Mouse (Mus musculus) ovary, adult 18-20 months (tissue): ENCODE measurements around the gene Asb11.

Source experiments
- DNase-seq: peaks from one replicate; pipeline ENCODE4 v3.0.0; 2022; ENCODE audit warnings: low spot score, mixed read lengths

Asb11 gene

GRCm38 (mm10) chrX:164436709-164437108 lies at the start of gene Asb11:
Gene Asb11, plus strand, starts transcription at chrX:164436994.
- no peak for DNase-seq

DNA sequence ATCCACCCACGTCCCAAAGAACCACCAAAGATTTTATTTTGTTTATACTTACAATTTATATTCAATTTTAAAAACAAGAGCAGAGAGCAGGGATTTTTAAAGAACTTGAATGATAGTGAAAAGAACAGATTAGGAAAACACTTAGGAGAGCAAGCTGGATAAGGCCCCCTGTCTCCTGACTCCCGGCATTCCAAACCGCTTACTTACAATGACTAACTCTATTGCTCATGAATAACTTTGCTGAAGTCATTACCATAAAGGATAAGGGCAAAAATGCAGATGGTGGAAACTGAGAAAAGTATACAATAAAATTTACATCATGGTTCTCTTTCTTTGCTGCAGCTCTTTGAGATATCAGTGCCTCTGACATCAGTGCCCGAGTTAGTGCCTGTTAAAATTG lies 42.7 kb upstream of the Asb11 start:
- DNase-seq, result no peak

GRCm38 (mm10) chrX:164398456-164398855 lies 38.3 kb upstream of the Asb11 start:
- no peak for DNase-seq

DNA sequence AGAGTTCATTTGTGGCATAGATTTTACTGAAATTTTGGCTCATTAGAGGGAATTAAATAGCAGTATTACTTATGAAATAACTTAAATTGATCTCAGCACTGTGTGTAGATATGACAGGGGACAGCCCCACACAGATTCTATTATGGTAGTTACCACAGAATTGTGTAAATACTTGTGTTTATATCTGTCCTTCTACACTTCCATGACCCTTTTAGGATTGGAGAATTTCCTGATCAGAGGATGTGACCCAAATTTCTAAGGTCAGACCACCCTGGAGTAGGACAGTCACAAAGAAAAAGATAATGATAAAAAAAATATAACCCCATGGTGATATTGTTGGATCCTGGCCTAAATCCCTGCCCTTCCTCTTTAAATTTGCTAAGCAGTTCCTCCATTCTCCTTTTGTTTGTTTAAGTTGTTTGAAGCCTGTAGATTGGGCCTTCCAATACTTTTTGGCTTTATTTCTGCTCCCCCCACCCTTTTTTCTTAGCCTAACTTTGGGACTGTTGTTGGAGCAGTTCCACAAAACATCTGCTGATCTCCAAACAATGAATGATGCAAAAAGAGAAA lies 31.6 kb upstream of the Asb11 start:
- no peak for DNase-seq

DNA sequence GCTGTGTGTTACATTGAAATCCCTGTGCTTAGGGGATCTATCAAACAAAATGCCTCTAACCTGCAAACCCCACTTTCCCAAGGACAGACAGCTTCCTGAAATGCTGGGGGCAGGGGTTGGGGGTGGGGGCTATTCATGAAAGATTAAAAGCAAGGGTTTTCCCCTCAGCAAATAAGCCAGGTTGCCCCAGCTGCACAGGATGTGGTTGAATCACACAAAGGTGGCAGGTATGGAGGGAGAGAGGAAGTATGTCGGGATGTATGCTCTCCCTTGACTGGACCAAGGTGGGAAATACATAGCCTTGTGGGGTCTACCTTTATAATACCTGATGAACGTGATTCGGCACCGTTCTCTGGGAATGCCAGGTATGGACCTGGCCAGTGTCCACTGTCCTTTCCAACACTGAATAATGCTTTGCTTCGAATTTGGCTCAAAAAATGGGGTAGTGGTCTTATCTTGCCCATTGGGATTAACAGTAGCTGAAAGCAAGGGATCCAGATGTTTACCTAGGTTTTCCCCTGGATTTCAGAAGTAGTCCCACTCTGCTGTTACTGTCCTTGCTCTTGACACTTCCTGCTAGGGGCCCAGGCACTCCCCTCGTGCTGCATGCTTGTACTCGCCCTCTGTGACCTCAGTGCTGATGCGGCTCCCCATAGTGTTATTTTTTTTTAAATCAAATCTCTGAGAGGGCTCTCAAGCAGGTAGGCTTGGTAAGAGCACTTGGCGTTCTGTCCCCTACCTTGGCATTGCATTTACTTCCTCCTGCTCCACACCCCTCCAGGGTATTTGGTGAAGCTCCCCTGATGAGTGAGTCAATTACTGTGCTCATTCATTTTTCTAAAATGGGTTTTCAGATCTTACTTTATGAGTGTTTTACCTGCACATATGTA lies 30.4 kb upstream of the Asb11 start:
- DNase-seq, result no peak

GRCm38 (mm10) chrX:164408301-164408927 lies 28.4 kb upstream of the Asb11 start:
- DNase-seq, result no peak

GRCm38 (mm10) chrX:164410562-164410961 lies 26.2 kb upstream of the Asb11 start:
- DNase-seq, result no peak

GRCm38 (mm10) chrX:164416803-164417202 lies 20.0 kb upstream of the Asb11 start:
- DNase-seq, result no peak

DNA sequence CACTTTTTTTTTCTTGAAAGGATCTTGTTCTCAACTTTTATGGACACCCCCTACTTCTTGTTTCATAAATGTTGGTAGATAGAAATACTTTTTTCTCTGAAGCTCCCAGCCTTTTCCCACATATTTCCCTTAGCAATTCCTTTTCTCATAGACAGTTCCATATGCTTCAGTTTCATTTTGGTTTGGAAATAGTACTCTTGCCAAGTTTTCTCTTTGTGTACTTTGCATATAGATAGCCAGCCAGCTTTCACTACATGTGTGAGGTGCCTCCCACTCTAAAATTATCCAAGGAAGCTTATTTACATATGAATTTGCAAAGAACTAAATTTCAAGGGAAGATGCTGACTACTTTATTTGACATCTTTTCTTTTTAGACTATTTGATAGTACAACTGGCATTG lies 18.8 kb upstream of the Asb11 start:
- DNase-seq, result no peak

DNA sequence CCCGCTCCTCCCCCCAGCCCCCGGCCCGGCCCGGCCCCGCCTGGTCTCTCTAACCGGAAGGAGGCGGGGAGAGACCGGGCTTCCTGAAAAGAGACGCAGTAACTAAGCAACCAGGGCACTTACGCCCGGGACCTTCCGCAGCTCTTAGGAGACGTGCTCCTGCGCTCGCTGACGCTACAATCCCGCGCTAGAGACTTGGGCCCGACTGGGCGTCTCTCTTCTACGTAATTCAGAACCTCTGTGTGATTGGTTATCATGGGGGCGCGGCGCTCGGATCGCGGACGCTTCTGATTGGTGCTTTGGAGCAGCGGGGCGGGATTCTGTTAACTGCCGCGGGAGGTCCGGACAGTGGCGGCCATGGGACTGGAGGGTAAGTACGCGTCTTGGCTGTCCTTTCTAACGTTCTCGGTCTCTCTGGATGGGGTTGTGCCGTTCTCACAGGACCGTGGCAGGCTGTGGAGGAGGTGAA lies 17.3 kb upstream of the Asb11 start, which contains the start of gene Piga:
Gene Piga, plus strand, starts transcription at position 317 of the 469 bp plus-strand sequence.
- peak; percentile 94 for DNase-seq

GRCm38 (mm10) chrX:164419955-164420354 lies 16.8 kb upstream of the Asb11 start:
- no peak for DNase-seq

- DNase-seq, result no peak
Observed at GRCm38 (mm10) chrX:164420518-164420917, 16.3 kb upstream of the Asb11 start.

GRCm38 (mm10) chrX:164424821-164425220 lies 12.0 kb upstream of the Asb11 start:
- no peak for DNase-seq

DNA sequence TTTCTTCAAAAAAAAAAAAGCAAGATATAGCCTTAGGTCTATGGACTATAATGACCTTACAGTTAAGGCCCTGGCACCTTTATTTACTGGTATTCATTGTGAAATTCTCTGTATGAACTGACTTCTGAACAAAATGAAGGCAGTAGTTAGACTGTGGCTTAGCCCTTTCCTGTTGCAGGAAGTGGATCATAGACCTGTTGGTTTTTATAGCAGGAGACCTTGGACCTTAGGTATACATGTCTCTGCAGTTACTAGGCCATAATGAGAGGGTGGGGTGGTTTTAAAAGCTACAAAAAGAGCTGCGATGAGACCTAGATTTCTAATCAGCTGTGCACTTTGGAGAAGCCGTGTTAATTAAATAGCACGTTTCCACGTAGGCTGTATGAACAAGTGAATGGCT lies 9.5 kb upstream of the Asb11 start:
- DNase-seq, result no peak

DNA sequence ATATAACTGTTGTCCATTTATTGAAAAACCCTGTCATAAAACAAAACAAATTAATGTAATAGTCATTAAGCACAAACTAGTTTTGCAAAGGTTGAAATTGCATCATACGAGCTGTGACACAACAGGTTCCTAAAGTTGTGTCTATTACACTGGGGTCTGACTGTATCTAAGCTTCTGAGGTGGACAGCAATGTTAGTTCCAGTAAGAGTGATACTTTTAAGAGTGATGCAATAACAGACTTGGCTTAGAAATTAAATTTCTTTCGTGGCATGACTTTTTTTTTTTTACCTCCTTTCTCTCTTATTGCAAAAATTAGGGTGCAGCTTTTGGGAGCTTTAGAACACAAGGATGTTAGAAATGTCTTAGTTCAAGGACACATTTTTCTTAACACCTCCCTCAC lies 8.6 kb upstream of the Asb11 start:
- no peak for DNase-seq

DNA sequence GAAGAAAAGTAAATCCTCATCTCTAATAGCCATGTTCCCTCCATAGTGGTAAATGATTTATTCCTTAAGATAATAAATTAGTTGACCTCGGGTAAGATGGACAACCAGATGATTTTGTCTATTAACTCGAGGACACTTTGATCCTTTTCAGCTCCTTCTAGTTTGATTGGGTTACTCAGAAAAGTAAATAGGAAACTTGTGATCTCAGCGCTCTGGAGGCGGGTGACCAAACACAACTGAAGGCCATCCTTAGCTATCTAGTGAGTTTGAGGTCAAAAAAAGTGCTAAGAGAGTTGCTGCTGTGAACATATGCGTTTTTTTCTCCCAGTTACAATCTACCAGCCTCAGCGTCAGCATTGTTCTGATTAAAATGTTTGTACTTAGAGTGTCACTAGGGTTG lies 6.2 kb upstream of the Asb11 start:
- DNase-seq, result no peak

DNA sequence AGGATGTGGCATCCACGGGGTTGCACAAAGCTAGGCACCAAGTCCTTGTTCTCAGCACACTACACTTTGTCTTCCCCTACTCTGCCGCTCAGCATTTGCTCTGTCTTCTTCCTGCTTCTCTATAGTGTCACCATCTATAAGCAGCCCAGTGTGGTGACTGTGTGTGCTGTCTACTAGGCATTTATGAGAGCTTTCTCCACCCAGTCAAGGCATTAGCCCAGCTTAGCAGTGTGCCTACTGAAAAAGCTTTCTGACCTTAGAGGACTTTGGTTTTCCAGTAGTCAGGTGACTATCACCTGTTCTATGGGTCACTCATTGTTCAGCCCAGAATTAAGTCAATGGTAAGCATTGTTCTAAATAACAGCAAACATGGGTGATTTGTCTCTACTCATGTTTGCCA lies 5.7 kb upstream of the Asb11 start:
- no peak for DNase-seq

GRCm38 (mm10) chrX:164431541-164431940 lies 5.3 kb upstream of the Asb11 start:
- DNase-seq, result no peak

GRCm38 (mm10) chrX:164432682-164433081 lies 4.1 kb upstream of the Asb11 start:
- no peak for DNase-seq

- DNase-seq, result no peak
Observed at GRCm38 (mm10) chrX:164439462-164439861, 2.7 kb downstream of the Asb11 start.

DNA sequence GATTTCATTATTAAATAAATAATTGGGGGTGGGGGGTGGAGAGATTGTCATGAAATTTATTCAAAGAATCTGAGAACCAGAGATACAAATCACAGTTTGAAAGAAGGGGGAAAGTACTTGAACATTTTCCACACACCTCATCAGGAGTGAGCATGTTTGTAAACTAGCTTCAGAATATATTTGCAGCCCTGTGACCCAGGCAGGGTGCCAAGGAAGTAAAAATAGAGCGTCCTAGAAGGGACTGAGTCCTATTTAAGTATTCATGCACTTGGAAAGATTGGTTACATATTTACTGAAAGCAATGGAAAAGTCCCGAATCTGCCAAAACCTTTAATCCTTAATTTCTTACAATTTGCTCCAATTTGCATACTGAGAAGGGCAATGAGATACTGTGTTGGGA lies 3.3 kb downstream of the Asb11 start:
- DNase-seq, result no peak

- no peak for DNase-seq
Observed at GRCm38 (mm10) chrX:164440703-164441102, 3.9 kb downstream of the Asb11 start.

- peak; percentile 51 for DNase-seq
Observed at GRCm38 (mm10) chrX:164441306-164441705, 4.5 kb downstream of the Asb11 start.
